Mouse (Mus musculus) liver, adult 2 months (tissue): Measurements from ENCODE around the gene Gpr25.

Source experiments
- CTCF ChIP-seq: fragments of 200-500 bp; IDR thresholded peaks from 2 replicates; pipeline ENCODE4 v1.5.1; 2011; ENCODE audit warnings: low read depth, low read length, control low read depth
- POLR2A ChIP-seq: fragments of 200-500 bp; IDR thresholded peaks from 2 replicates; pipeline ENCODE4 v1.6.1; 2011; ENCODE audit warnings: low read length, control low read depth; ENCODE audit not compliant: insufficient read depth; ENCODE audit errors: extremely low read depth

DNA sequence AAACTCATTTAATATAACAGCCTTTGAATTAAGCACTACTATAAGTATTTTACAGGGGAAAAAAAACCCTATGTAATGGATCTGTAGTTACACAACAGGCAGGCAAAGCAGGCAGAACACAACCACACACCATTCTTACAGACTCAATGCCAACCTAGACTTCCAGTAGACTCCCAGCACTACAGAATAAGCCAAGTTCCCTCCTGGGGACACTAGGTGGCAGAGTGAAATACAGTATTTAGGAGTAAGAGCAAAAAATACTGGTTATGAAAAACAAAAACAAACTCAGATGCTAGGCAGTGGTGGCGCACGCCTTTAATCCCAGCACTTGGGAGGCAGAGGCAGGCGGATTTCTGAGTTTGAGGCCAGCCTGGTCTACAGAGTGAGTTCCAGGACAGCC lies 45.8 kb upstream of the Gpr25 start:
- no peak for TF ChIP-seq POLR2A
- TF ChIP-seq CTCF: peak; percentile 45
